Mouse (Mus musculus) MEL (cell line): ENCODE results near the gene Ppp1r14c.

ENCODE experiments used
- CTCF ChIP-seq, 3 experiments: IDR thresholded peaks in 2 of 3; conservative IDR thresholded peaks in 1 of 3; 2 replicates each; pipeline ENCODE4 v1.5.1; 2011 to 2012; ENCODE audit warnings: low read length in 3 of 3, low read depth in 2 of 3, mild to moderate bottlenecking in 2 of 3, improper control_type of control experiment in 1 of 3, inconsistent platforms in 1 of 3, mixed read lengths in 1 of 3, moderate library complexity in 1 of 3; ENCODE audit not compliant: control insufficient read depth in 1 of 3, insufficient read depth in 1 of 3, poor library complexity in 1 of 3, severe bottlenecking in 1 of 3
- E2F4 ChIP-seq: IDR thresholded peaks from 2 replicates; pipeline ENCODE4 v1.6.1; 2011; ENCODE audit warnings: low read depth, low read length, improper control_type of control experiment, borderline replicate concordance
- ELF1 ChIP-seq: IDR thresholded peaks from 2 replicates; pipeline ENCODE4 v1.6.1; 2014; ENCODE audit warnings: low read depth, mild to moderate bottlenecking, inconsistent platforms, low read length, improper control_type of control experiment, moderate library complexity
- HCFC1 ChIP-seq: IDR thresholded peaks from 2 replicates; pipeline ENCODE4 v1.6.1; 2012; ENCODE audit warnings: low read depth, mild to moderate bottlenecking, inconsistent platforms, low read length, improper control_type of control experiment, moderate library complexity
- MAFK ChIP-seq: IDR thresholded peaks from 2 replicates; pipeline ENCODE4 v1.6.1; 2011; ENCODE audit warnings: low read depth, mild to moderate bottlenecking, low read length, improper control_type of control experiment, borderline replicate concordance
- MEF2A ChIP-seq: IDR thresholded peaks from 2 replicates; pipeline ENCODE4 v1.6.1; 2014; ENCODE audit warnings: low read depth, mild to moderate bottlenecking, inconsistent platforms, low read length, improper control_type of control experiment; ENCODE audit not compliant: poor library complexity, insufficient replicate concordance, severe bottlenecking; ENCODE audit errors: extremely low read depth
- MXI1 ChIP-seq: IDR thresholded peaks from 2 replicates; pipeline ENCODE4 v1.6.1; 2011; ENCODE audit warnings: mild to moderate bottlenecking, low read depth, low read length, improper control_type of control experiment
- POLR2AphosphoS2 ChIP-seq: IDR thresholded peaks from 2 replicates; pipeline ENCODE4 v1.6.1; 2011; ENCODE audit warnings: low read length, improper control_type of control experiment
- TAL1 ChIP-seq: IDR thresholded peaks from 2 replicates; pipeline ENCODE4 v1.6.1; 2012; ENCODE audit warnings: mild to moderate bottlenecking, inconsistent platforms, low read length, moderate library complexity, mixed read lengths
- TBP ChIP-seq: IDR thresholded peaks from 2 replicates; pipeline ENCODE4 v1.8.0; 2011; ENCODE audit warnings: low read depth, low read length, improper control_type of control experiment
- UBTF ChIP-seq: IDR thresholded peaks from 2 replicates; pipeline ENCODE4 v1.6.1; 2012; ENCODE audit warnings: low read depth, mild to moderate bottlenecking, inconsistent platforms, low read length, improper control_type of control experiment, moderate library complexity, borderline replicate concordance; ENCODE audit not compliant: insufficient read depth
- USF2 ChIP-seq, 2 experiments: IDR thresholded peaks; 2 replicates each; pipeline ENCODE4 v1.6.1; 2011 to 2012; ENCODE audit warnings: improper control_type of control experiment in 2 of 2, low read length in 2 of 2, borderline replicate concordance in 1 of 2, inconsistent platforms in 1 of 2, low read depth in 1 of 2, mild to moderate bottlenecking in 1 of 2; ENCODE audit not compliant: insufficient read depth in 1 of 2
- ZMIZ1 ChIP-seq: IDR thresholded peaks from 2 replicates; pipeline ENCODE4 v1.6.1; 2012; ENCODE audit warnings: low read depth, mild to moderate bottlenecking, inconsistent platforms, low read length, improper control_type of control experiment, moderate library complexity

DNA sequence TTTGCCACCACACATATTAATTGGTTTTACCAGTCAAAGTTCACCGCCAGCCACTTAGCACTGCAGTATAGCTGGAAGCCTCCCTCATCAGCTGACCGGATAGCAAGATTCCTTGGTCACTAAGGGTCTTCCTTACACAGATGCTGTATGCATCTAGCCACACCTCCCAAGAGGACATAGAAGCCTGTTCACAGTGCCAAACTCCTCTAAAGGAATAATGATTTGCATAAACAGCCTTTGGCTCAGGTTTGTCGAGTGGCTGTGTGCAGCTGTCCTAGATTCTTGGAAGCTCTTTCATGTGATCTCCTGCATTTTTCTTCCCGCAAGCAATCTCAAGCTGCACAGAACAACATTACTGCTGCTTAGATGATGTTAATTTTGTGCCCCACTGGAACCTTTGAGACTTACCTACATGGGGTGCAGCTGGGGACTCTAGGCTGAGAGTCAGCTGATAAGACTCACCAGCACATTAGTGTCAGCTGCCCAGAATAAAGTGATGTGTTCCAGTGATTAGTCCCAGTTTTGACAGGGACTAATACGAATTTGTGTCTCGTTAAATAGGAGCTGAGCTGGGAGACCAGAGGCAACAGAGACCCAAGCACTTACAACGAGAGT, 143.9 kb downstream of the Ppp1r14c start:
- TF ChIP-seq TAL1 (no peak), CTCF (IDR thresholded peaks at IDR 0.05 in 2 of 3, conservative IDR thresholded peaks at IDR 0.05 in 1 of 3; ENCODE audit: control insufficient read depth in 1 of 3, insufficient read depth in 1 of 3, low read depth in 2 of 3, low read length in 3 of 3, poor library complexity in 1 of 3, severe bottlenecking in 1 of 3) (no peak), E2F4 (no peak), USF2 (IDR thresholded peaks at IDR 0.05; ENCODE audit: borderline replicate concordance in 1 of 2, insufficient read depth in 1 of 2, low read depth in 1 of 2, low read length in 2 of 2) (no peak), UBTF (no peak), TBP (no peak), MXI1 (no peak), HCFC1 (no peak), POLR2AphosphoS2 (no peak), ELF1 (no peak), MEF2A (no peak), ZMIZ1 (no peak), MAFK (no peak)
